Mouse (Mus musculus) neutrophil, adult 59 days (primary cell): ENCODE results near the gene Pxylp1. TPM values are rescaled to one million over a fixed set of nuclear protein-coding genes. Genes with fewer than 3 reads are reported as not detected.

ENCODE experiments used
- total RNA-seq, 2 experiments: library from RNA; stranded (reverse); gene quantifications; 1 replicate in 1 of 2; 2 replicates in 1 of 2; pipeline ENCODE4 v1.2.4; 2023

Pxylp1 gene
- total RNA-seq: 10 to 100 TPM; 65.7 to 85.1 TPM

DNA sequence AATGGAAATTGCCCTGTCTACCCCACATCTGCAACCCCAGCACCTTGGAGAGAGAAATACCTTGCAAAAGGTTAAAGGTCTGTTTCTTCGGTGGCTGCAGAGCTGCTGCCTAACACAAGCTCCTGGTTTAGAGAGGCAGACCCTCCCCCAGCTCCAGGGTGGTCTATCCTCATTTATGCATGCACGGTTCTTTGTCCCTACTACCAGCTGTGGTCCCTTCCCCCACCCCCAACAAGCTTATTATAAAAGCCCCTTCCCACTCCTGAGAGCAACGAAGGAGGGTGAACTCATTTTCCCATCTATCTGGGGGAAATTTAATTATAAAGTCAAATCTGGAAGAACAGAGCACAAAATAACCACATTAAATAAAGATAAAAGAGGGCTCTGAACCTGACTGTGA lies at the start of gene Pxylp1:
Gene Pxylp1 (minus strand): TSS at position 124 of the 400 bp plus-strand sequence.

Other genes with a start within 250 kb of the Pxylp1 start
- gene Zbtb38, start 139.8 kb downstream of the Pxylp1 start, total RNA-seq: 10 to 100 TPM; 15.1 to 16.2 TPM
- gene Spsb4, start 126.2 kb upstream of the Pxylp1 start, total RNA-seq: 1 to 10 TPM; 2.0 to 3.4 TPM
- gene Slc25a36, start 218.5 kb upstream of the Pxylp1 start, total RNA-seq: 10 to 100 TPM; 30.9 to 47.4 TPM